Mouse (Mus musculus) neural tube, embryonic 14.5 days (tissue): Measurements from ENCODE around the gene Emc9. TPM values are rescaled to one million over a fixed set of nuclear protein-coding genes. Genes with fewer than 3 reads are reported as not detected.

Experiments used
- ATAC-seq: fragments of 200-750 bp; cut with Nextera tagmentation; 2 replicates; pipeline ENCODE4 v1.8.0; 2017; ENCODE audit warnings: low read depth, mild to moderate bottlenecking, moderate TSS enrichment, moderate library complexity
- H3K27ac ChIP-seq: fragments of 300-500 bp; sonication (generic); 2 replicates; pipeline ENCODE4 v1.5.1; 2014; ENCODE audit warnings: low read depth, mild to moderate bottlenecking, control low read depth, low read length, moderate library complexity, mixed read lengths
- H3K27me3 ChIP-seq: fragments of 300-500 bp; sonication (generic); 2 replicates; pipeline ENCODE4 v1.6.1; 2014; ENCODE audit warnings: low read length; ENCODE audit not compliant: control insufficient read depth, insufficient read depth
- H3K36me3 ChIP-seq: fragments of 300-500 bp; sonication (generic); 2 replicates; pipeline ENCODE4 v1.6.1; 2014; ENCODE audit warnings: low read length, mixed read lengths; ENCODE audit not compliant: control insufficient read depth, insufficient read depth
- H3K4me1 ChIP-seq: fragments of 300-500 bp; sonication (generic); 2 replicates; pipeline ENCODE4 v1.6.1; 2014; ENCODE audit warnings: low read length; ENCODE audit not compliant: control insufficient read depth, insufficient read depth
- H3K4me2 ChIP-seq: fragments of 300-500 bp; sonication (generic); 2 replicates; pipeline ENCODE4 v1.6.1; 2014; ENCODE audit warnings: mild to moderate bottlenecking, low read depth, low read length, control low read depth
- H3K4me3 ChIP-seq: fragments of 300-500 bp; sonication (generic); 2 replicates; pipeline ENCODE4 v1.5.1; 2014; ENCODE audit warnings: low read depth, low read length, control low read depth, mixed read lengths
- H3K9ac ChIP-seq: fragments of 300-500 bp; sonication (generic); replicated peaks from 2 replicates; pipeline ENCODE4 v1.6.1; 2014; ENCODE audit warnings: low read depth, mild to moderate bottlenecking, control low read depth, low read length, mixed read lengths
- H3K9me3 ChIP-seq: fragments of 300-500 bp; sonication (generic); 2 replicates; pipeline ENCODE4 v1.6.1; 2016; ENCODE audit warnings: low read length; ENCODE audit not compliant: control insufficient read depth
- whole genome bisulfite sequencing: fragments of 180-500 bp; shearing (Covaris S2); extraction: QIAGEN DNeasy Blood & Tissue Kit; methylation state at CpG from one replicate; pipeline ENCODE4 v1.1.7; 2014; 5-methylcytosine and 5-hydroxymethylcytosine counted together
- polyA plus RNA-seq: library from polyadenylated mRNA; unstranded; fragments of >200 nt; fragmentation: Nextera tagmentation; extraction: Ambion mirVana; gene quantifications from 2 replicates; pipeline ENCODE4 v1.2.1, GENCODE M21; 2014

Gene Emc9
- polyA plus RNA-seq, 1 experiment from 2014 or later: 48.8 TPM

GRCm38 (mm10) chr14:55557587-55557986 is 27.5 kb downstream of the Emc9 start:
- H3K4me2 ChIP-seq: no peak overlapping the region
- H3K27me3 ChIP-seq: no peaks in the 10 kb centered on the region
- peaks cover 16% of the 10 kb centered on the region for H3K4me1 ChIP-seq
- 93% methylated on average over 3 of the region's 3 CpGs for WGBS
- no peaks in the 10 kb centered on the region for H3K36me3 ChIP-seq
- no peak for ATAC-seq
- H3K9me3 ChIP-seq: no peaks in the 10 kb centered on the region
- no peak overlapping the region for H3K27ac ChIP-seq
- no peak overlapping the region for H3K9ac ChIP-seq
- no peak overlapping the region for H3K4me3 ChIP-seq

- Histone ChIP-seq H3K4me1 (peaks cover 14% of the 10 kb centered on the region), H3K4me2 (no peak overlapping the region), H3K27ac (no peak overlapping the region), H3K9me3 (no peaks in the 10 kb centered on the region), H3K4me3 (no peak overlapping the region), H3K36me3 (no peaks in the 10 kb centered on the region), H3K27me3 (no peaks in the 10 kb centered on the region), H3K9ac (no peak overlapping the region)
- no peak for ATAC-seq
- WGBS: 26% methylated on average over 5 of the region's 5 CpGs
Observed at GRCm38 (mm10) chr14:55557003-55557402, 28.1 kb downstream of the Emc9 start.

- no peak overlapping the region for H3K27ac ChIP-seq
- H3K4me3 ChIP-seq: no peak overlapping the region
- no peaks in the 10 kb centered on the region for H3K9me3 ChIP-seq
- 0 out of 2 replicates have a peak, but pooled peaks cover 4% of the 10 kb centered on the region for H3K4me1 ChIP-seq
- no peak overlapping the region for H3K4me2 ChIP-seq
- ATAC-seq: no peak
- H3K9ac ChIP-seq: no peak overlapping the region
- H3K36me3 ChIP-seq: no peaks in the 10 kb centered on the region
- no peaks in the 10 kb centered on the region for H3K27me3 ChIP-seq
- WGBS: 81% methylated on average over 3 of the region's 3 CpGs
Observed at GRCm38 (mm10) chr14:55555788-55556187, 29.3 kb downstream of the Emc9 start.

DNA sequence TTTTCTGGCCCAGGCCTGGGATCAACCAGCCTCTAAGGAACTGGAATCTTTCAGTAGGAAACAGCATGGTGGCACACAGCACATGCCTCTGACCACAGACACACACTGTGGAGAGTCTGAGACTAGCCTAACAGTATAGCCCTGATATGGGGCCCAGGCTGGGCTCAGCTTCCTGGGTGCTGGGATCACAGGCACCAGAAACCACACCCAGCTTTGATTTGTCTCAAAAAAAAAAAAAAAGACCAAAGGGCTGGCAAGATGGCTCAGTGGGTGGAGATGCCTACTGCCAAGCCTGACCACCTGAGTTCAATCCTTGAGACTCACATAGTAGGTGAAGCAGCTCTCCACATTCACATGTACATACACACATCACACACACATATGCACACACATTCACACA is 30.5 kb downstream of the Emc9 start:
- Histone ChIP-seq H3K4me3 (no peak overlapping the region), H3K27me3 (no peaks in the 10 kb centered on the region), H3K4me1 (0 out of 2 replicates have a peak, but pooled peaks cover 4% of the 10 kb centered on the region), H3K36me3 (no peaks in the 10 kb centered on the region), H3K9me3 (no peaks in the 10 kb centered on the region), H3K9ac (no peak overlapping the region), H3K27ac (no peak overlapping the region), H3K4me2 (no peak overlapping the region)
- ATAC-seq: no peak

DNA sequence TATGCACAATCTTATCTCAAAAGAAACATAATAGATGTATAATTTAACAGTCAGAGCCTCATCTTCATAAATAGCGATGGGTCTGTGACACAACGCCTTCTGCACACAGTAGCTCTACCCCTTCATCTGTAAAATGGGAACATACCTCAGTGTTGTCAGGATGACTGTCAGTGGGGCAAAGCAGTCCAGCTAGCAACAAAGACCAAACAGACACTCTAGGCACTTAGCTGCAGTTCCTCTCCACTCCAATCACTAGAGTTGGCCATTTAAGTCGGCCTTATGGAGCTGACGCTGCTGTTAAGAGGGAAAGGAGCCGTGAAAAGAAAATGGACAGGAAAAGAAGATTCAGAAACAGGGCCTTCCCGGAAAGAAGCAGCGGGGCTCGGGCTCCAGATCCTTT is 33.3 kb downstream of the Emc9 start:
- no peak for ATAC-seq
- 0 out of 2 replicates have a peak, but pooled peaks cover 3% of the 10 kb centered on the region for H3K36me3 ChIP-seq
- H3K9ac ChIP-seq: no peak overlapping the region
- H3K27ac ChIP-seq: no peak overlapping the region
- no peak overlapping the region for H3K4me3 ChIP-seq
- 90% methylated on average over 8 of the region's 8 CpGs for WGBS
- no peaks in the 10 kb centered on the region for H3K9me3 ChIP-seq
- H3K4me2 ChIP-seq: no peak overlapping the region
- H3K27me3 ChIP-seq: no peaks in the 10 kb centered on the region
- H3K4me1 ChIP-seq: no peaks in the 10 kb centered on the region

DNA sequence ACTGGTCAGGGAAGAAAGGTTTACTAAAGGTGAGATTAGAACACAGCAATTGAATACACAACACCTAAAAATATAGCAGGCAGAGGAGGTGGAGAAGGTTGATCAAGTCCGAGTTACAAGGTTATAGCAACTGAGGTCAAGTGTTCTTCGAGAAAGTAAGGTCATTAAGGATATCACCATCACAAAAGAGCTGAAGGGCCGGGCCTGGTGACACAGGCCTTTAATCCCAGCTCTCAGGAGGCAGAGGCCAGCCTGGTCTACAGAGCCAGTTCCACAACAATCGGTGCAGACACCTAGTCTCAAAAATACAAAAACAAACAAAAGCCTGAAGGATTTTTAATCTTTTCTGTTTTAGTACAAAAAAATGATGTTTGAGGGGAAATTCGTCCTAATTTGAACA is 33.8 kb downstream of the Emc9 start:
- Histone ChIP-seq H3K36me3 (0 out of 2 replicates have a peak, but pooled peaks cover 3% of the 10 kb centered on the region), H3K4me3 (no peak overlapping the region), H3K4me1 (no peaks in the 10 kb centered on the region), H3K4me2 (no peak overlapping the region), H3K27ac (no peak overlapping the region), H3K27me3 (no peaks in the 10 kb centered on the region), H3K9me3 (no peaks in the 10 kb centered on the region), H3K9ac (no peak overlapping the region)
- no peak for ATAC-seq
- WGBS: 61% methylated on average over 5 of the region's 5 CpGs

DNA sequence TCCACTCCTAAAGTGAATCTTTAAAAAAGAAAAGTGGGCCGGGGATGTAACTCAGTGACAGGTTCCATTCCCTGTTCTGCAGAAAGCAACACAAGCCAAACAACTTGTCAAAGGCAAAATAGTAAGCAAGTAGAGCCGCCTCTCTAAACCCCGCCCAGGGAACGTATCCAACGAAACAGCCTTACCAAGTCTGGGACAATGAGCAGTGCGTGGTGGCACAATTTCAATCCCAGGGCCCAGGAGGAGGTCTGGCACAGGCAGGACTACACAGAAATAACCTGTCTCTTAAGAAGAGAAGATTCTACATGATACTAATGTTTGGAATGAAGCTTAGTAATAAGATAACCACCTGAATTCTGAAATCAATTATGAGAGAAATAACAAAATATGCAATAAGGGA is 34.9 kb downstream of the Emc9 start:
- Histone ChIP-seq H3K27ac (no peak overlapping the region), H3K4me1 (no peaks in the 10 kb centered on the region), H3K4me3 (no peak overlapping the region), H3K9ac (no peak overlapping the region), H3K27me3 (no peaks in the 10 kb centered on the region), H3K36me3 (0 out of 2 replicates have a peak, but pooled peaks cover 3% of the 10 kb centered on the region), H3K9me3 (no peaks in the 10 kb centered on the region), H3K4me2 (no peak overlapping the region)
- 85% methylated on average over 6 of the region's 6 CpGs for WGBS
- no peak for ATAC-seq

DNA sequence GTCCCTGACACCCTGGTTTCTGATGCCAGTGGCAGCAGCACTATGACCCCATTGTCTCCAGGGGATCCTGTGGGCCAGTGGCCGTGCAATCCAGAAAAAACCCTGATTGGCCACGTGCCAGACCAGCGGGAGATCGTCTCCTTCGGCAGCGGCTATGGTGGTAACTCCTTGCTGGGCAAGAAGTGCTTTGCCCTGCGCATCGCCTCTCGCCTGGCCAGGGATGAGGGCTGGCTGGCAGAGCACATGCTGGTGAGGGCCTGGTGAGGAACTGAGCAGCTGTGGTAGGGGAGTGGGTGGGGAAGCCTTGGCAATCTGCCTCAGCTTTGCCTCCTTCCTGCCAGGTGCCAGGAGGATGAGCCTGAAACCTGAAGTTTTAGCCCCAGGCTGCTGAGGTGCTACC is 40.8 kb downstream of the Emc9 start:
- Histone ChIP-seq H3K9me3 (no peaks in the 10 kb centered on the region), H3K27ac (no peak overlapping the region), H3K4me1 (peaks cover 20% of the 10 kb centered on the region), H3K36me3 (0 out of 2 replicates have a peak, but pooled peaks cover 3% of the 10 kb centered on the region), H3K4me2 (no peak overlapping the region), H3K4me3 (no peak overlapping the region), H3K9ac (no peak overlapping the region), H3K27me3 (no peaks in the 10 kb centered on the region)
- no peak for ATAC-seq
- 58% methylated on average over 9 of the region's 9 CpGs for WGBS

GRCm38 (mm10) chr14:55542268-55542667 is 42.8 kb downstream of the Emc9 start:
- WGBS: 96% methylated on average over 12 of the region's 12 CpGs
- peaks cover 20% of the 10 kb centered on the region for H3K4me1 ChIP-seq
- H3K4me2 ChIP-seq: no peak overlapping the region
- H3K9ac ChIP-seq: no peak overlapping the region
- no peak for ATAC-seq
- H3K9me3 ChIP-seq: no peaks in the 10 kb centered on the region
- no peaks in the 10 kb centered on the region for H3K27me3 ChIP-seq
- H3K27ac ChIP-seq: no peak overlapping the region
- no peaks in the 10 kb centered on the region for H3K36me3 ChIP-seq
- H3K4me3 ChIP-seq: no peak overlapping the region
